Mouse (Mus musculus) B cell, adult 62 days (primary cell): Measurements from ENCODE around the gene Lrrc26. TPM values are rescaled to one million over a fixed set of nuclear protein-coding genes. Genes with fewer than 3 reads are reported as not detected.

Experiments used
- total RNA-seq: library from RNA; stranded (reverse); gene quantifications from 4 replicates; pipeline ENCODE4 v1.2.4, GENCODE M21; 2023

Gene Lrrc26
- total RNA-seq: not detected in 4 replicates

DNA sequence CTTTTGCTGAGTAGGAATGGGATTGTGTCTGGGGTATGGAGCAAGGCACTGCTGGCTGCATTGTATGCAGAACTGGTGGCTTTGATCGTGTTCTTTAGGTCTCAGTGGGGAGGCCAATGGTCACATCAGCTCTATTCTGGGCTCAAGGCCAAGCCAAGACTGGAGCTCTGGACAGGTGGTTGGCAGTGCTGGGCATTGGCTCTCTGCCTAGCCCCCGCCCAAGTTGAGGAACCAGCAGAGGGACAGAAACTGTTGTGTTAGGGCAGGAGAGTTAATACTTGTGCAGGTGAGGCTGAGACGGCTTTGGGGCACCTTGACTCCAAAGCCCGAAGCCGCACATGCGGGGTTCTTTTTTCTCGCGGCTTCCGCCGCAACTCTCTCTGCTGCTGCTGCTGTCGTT, at the start of gene Lrrc26:
TSS of gene Lrrc26 (plus strand) at position 265 of the 400 bp plus-strand sequence.

DNA sequence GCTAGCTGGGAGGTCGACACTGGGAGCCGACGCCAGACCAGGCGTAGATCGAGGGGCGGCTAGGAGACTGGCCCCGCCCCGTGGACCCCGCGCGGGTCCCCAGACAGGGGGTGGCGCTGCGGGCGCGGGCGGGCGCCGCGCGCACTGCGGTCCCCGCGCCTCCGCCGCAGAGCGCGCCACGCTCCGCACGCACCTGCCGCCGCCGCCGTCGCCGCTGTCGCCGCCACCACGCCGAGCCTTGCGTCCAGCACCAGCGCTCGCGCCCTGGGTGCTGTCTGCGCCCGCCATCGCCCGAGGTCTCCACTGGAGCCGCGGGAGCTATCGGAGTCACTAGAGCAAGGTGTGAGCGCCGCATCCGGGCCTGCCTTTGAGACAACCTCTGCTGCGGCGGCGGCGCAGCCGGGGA, 47.6 kb upstream of the Lrrc26 start, which contains the start of the genes Rnf208 and Cysrt1:
TSS of gene Rnf208 (plus strand) at position 155 of the 406 bp plus-strand sequence.
TSS of gene Cysrt1 (minus strand) at position 352 of the 406 bp plus-strand sequence.

DNA sequence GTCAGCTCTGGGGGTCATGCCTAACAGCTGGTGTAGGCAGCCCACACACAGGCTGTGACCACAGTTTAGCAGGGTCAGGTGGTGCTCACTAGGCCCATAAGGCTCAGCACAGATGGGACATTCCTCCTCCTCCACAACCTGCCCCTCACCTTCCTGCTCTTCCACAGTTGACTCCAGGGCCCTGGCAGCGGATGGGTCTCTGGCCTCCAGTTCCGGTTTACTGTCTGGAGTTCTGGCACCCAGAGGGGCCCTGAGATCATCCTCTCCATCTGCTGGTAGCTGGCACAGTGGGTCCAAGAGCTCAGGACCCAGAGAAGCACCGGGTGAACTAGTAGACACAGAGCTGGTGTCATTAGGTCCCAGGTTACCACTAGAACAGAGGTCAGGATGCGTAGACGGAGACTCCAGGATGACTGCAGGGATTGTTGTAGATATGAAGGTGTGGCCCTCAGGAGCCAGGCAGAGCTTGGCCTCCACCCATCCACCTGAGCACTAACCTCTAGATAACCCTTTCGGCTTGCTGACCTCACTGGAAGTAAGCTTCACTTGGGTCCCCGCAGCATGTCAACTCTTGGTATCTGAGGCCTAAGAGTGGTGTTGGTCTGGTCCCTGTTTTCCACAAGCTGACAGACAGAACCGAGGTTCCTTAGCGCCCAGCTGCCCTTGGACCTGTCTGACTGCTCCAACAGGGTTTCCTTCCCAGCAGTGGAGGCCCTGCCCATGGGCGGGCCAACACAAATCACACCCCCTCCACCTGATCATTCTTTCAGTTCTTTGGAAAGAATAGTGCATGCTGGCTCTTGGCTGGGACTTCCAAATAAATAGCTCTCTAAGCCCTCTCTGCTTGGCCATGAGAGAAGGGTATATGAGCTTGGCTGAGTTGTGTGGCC, 43.3 kb upstream of the Lrrc26 start, which contains the start of gene AL732309.1:
TSS of gene AL732309.1 (minus strand) at position 681 of the 890 bp plus-strand sequence.

DNA sequence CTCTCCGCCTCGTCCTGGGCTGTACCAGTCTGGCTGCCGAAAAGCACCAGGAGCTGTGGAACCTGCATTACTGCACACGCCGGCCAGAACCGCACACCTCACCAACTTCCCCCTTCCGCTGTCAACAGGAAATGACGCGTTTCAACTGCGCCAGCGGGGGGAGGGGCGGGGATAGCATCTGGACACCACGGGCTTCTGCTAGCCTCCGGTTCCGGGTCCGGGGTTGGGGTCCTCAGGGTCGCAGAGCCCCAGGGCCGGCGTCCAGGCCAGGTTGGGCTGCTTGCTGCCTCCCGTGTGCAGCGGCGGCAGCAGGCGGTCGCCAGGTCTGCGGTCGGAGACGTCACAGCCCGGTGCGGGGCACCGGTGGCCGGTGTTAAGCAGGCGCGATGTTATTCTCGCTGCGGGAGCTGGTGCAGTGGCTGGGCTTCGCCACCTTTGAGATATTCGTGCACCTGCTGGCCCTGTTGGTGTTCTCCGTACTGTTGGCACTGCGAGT, 34.4 kb upstream of the Lrrc26 start, which contains the start of gene Tmem203:
TSS of gene Tmem203 (plus strand) at position 156 of the 496 bp plus-strand sequence.

DNA sequence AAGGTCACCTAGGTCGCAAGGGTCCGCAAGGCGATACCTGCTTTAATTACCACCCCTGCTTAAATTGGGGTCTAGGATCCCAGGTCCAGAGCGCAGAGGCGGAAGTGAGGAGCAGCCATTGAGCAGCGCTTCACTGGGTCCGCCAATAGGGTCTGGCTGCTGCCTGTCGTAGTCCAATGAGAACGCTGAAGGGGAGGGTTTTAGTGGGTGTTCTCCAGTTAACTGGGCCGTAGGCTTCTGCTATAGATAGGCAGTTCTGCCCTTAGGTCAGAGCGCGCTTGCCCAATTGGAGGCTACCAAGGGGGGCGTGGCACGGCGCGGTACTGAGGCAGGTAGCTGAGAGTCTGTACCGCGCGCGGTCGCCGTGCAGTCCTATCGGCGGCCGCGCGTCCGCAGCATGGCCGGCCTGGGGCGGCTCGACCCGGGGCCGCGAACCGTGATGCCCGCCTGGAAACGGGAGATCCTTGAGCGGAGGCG, 27.4 kb upstream of the Lrrc26 start, which contains the start of gene Tprn:
TSS of gene Tprn (plus strand) at position 328 of the 477 bp plus-strand sequence.

DNA sequence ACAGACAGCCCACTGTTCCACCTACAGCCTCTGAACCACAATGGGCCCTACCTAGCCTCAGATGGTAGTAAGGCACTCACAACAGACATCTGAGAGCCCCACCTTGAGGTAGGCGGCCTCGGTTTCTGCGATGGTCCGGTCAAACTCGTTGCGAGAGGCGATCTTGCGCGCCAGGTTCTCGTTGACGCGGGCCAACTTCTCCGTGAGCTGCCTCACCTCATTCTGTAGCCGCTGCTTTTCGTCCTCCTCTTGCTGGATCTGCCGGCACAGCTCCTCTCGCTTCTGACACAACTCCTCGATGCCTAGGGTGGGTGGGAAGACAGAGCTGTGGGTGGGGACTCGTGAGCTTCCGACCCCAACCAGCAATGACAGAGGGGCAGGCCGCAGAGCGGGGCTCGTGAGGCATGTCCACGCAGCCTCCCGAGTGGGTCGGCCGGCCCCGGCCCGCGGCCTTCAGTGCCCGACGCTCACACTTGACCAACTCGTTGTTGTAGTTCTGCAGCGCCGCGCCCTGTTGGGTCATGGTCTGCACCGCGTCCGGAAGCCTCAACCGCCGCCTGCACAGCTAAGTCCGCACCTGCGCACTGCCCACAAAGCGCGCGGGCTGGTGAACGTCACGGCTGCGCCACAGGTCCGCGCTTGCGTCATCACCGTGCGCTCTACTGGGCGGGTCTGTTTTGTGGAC, 17.7 kb upstream of the Lrrc26 start, which contains the start of the genes Ssna1 and Anapc2:
TSS of gene Ssna1 (minus strand) at position 612 of the 685 bp plus-strand sequence.
TSS of gene Anapc2 (plus strand) at position 652 of the 685 bp plus-strand sequence.

DNA sequence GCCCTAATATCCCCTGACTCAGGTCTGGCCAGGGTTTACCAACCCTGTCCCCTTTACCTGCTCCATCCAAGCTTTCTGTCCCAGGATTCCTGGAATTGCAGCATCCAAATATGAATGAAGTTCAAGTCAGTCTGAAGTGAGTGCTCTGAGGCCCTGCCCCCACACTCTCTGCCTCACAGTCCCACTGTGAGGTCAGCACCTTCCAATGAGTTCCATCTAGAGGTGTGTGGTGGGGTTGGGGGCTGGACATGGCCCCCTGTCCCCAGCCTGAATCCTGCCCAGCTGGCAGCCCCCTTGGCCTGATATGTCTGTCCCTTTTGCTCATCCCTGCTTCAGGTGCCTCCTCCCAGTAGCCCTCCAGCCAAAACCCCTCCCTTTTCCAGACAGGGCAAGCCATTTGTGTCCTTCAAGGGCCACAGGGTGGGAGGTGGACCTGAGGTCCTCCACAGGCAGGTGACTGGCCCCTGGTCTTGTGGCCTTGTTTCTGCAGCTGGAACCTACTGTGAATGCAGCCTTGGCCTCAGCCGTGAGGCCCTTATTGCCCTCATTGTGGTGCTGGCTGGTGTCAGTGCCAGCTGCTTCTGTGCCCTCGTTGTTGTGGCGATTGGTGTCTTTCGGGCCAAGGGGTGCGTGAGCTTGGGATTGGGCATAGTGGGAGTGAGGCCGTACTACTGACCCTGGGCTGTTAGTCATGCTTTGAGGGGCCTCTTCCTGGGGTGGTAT, 1.6 kb upstream of the Lrrc26 start, which contains the start of gene Tmem210:
TSS of gene Tmem210 (plus strand) at position 219 of the 723 bp plus-strand sequence.

DNA sequence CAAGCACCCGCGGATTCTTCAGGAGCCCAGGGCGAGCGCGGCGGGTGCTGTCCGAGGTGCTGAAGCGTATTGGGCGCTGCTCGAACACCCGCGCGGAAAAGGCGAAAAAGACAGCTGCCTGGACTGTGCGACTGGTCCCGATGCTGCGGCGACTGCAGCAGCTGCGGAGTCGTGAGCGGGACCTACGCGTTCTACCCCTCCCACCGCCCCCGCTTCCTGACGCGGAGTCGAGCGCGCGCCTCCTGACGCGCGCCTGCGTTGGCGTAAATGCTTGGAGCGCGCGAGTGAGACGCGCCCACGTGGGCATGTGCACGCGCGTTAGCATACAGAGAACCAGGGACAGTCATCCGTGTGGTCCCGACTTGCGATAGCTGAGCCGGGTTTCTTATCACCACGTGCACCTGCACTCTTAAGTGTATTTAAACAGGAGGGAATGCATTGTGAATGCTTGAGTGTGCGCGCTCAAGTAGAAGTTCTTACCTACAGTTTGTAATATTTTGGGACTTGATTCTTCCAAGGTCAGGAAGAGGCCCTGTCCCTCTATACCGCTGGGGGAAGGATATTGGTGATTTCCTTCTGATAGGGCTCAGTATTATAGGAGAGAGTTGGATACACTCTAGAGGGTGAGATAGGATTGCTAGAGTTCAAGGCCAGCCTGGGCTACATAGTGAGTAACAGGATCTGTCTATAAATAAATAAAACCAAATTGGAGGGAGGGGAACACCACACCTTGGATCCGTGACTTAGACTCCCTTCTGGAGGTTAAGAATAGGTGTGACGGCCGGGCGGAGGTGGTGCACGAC, 29.5 kb downstream of the Lrrc26 start, which contains the start of gene Grin1:
TSS of gene Grin1 (minus strand) at position 217 of the 803 bp plus-strand sequence.

DNA sequence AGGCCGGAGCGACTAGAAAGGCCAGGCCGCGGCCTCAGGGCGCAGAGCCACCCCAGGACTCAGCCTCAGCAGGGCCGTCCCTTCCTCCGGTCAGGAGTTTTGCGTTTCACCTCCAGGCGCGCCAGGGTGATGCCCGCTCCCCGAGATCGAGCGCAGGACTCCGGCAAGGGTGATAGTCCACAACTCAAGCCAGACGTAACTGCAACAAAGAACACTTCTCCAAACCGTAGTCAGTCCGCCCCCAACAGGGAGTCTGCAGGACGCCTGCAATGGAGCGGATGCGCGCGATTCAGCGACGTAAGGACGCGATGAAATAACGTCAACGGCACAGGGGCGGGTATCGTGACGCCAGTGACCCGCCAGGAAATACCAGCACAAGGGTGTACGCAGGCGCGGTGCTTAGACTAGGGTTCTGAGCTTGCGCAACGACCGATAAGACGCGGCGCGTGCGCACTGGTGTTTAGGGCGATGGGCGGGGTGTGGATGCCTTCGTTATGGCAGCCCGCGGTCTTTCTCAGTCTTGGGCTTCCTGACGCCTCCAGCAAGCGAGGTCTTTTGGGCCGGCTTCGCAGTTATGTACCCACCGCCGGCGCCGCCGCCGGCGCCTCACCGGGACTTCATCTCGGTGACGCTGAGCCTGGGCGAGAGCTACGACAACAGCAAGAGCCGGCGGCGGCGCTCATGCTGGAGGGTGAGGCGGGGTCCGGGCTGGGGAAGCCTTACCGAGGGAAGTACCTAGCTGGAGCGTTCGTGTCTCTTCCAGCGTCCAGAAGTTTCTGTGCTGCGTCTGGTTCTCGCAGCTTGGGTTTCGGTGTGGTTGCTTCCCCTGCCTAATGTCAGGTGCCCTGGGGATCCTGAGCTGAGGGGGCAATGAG, 42.8 kb downstream of the Lrrc26 start, which contains the start of gene Man1b1:
TSS of gene Man1b1 (plus strand) at position 53 of the 875 bp plus-strand sequence.

Other genes with a start within 250 kb of the Lrrc26 start
- 38.8 to 54.8 TPM (median 42.4 TPM) in 4 replicates for gene Nsmf, start 235.6 kb upstream of the Lrrc26 start, total RNA-seq
- not detected in 4 replicates for gene Entpd8, start 209.6 kb upstream of the Lrrc26 start, total RNA-seq
- gene Noxa1, start 194.8 kb upstream of the Lrrc26 start, total RNA-seq: not detected in 4 replicates
- gene Nrarp, start 109.2 kb upstream of the Lrrc26 start, total RNA-seq: 5.2 to 8.3 TPM (median 7.2 TPM) in 4 replicates
- gene Tor4a, start 93.0 kb upstream of the Lrrc26 start, total RNA-seq: 29.8 to 31.9 TPM (median 30.9 TPM) in 4 replicates
- gene Nelfb, start 78.4 kb upstream of the Lrrc26 start, total RNA-seq: 71.6 to 75.6 TPM (median 72.5 TPM) in 4 replicates
- gene Stpg3, start 75.3 kb upstream of the Lrrc26 start, total RNA-seq: not detected in 4 replicates
- gene Fam166a, start 71.2 kb upstream of the Lrrc26 start, total RNA-seq: 0.89 TPM in 1 of 4 replicates, not detected in the others
- gene Tubb4b, start 65.2 kb upstream of the Lrrc26 start, total RNA-seq: 101 to 123 TPM (median 110 TPM) in 4 replicates
- gene Slc34a3, start 55.6 kb upstream of the Lrrc26 start, total RNA-seq: not detected in 4 replicates
- gene Rnf224, start 53.1 kb upstream of the Lrrc26 start, total RNA-seq: not detected in 4 replicates
- gene Rnf208, start 47.7 kb upstream of the Lrrc26 start, total RNA-seq: not detected in 4 replicates
- not detected in 4 replicates for gene Cysrt1, start 47.5 kb upstream of the Lrrc26 start, total RNA-seq
- gene AL732309.1, start 43.1 kb upstream of the Lrrc26 start, total RNA-seq: 4.6 to 12.8 TPM (median 6.9 TPM) in 4 replicates
- 18.8 to 26.6 TPM (median 24.1 TPM) in 4 replicates for gene Tmem203, start 34.5 kb upstream of the Lrrc26 start, total RNA-seq
- gene Tprn, start 27.3 kb upstream of the Lrrc26 start, total RNA-seq: 13.6 to 20.3 TPM (median 14.4 TPM) in 4 replicates
- gene Ssna1, start 17.5 kb upstream of the Lrrc26 start, total RNA-seq: 30.8 to 37.7 TPM (median 35.7 TPM) in 4 replicates
- gene Anapc2, start 17.4 kb upstream of the Lrrc26 start, total RNA-seq: 101 to 113 TPM (median 107 TPM) in 4 replicates
- not detected in 4 replicates for gene Tmem210, start 1.8 kb upstream of the Lrrc26 start, total RNA-seq
- not detected in 4 replicates for gene Grin1, start 29.3 kb downstream of the Lrrc26 start, total RNA-seq
- 39.7 to 50.0 TPM (median 47.1 TPM) in 4 replicates for gene Man1b1, start 42.4 kb downstream of the Lrrc26 start, total RNA-seq
- 41.2 to 46.3 TPM (median 43.4 TPM) in 4 replicates for gene Dpp7, start 66.4 kb downstream of the Lrrc26 start, total RNA-seq
- 22.5 to 35.7 TPM (median 25.5 TPM) in 4 replicates for gene Uap1l1, start 75.8 kb downstream of the Lrrc26 start, total RNA-seq
- 0.48 to 0.85 TPM in 2 of 4 replicates, not detected in the others for gene Sapcd2, start 82.4 kb downstream of the Lrrc26 start, total RNA-seq
- gene Entpd2, start 106.0 kb downstream of the Lrrc26 start, total RNA-seq: not detected in 4 replicates
- gene Npdc1, start 109.4 kb downstream of the Lrrc26 start, total RNA-seq: not detected in 4 replicates
- not detected in 4 replicates for gene Fut7, start 133.4 kb downstream of the Lrrc26 start, total RNA-seq
- gene Abca2, start 138.8 kb downstream of the Lrrc26 start, total RNA-seq: 44.9 to 53.9 TPM (median 49.1 TPM) in 4 replicates
- 0.83 TPM in 1 of 4 replicates, not detected in the others for gene Clic3, start 166.9 kb downstream of the Lrrc26 start, total RNA-seq
- 115 to 135 TPM (median 127 TPM) in 4 replicates for gene Paxx, start 171.2 kb downstream of the Lrrc26 start, total RNA-seq
- not detected in 4 replicates for gene Ptgds, start 180.1 kb downstream of the Lrrc26 start, total RNA-seq
- gene Lcn12, start 204.0 kb downstream of the Lrrc26 start, total RNA-seq: not detected in 4 replicates
- gene Fbxw5, start 210.8 kb downstream of the Lrrc26 start, total RNA-seq: 64.9 to 78.2 TPM (median 70.7 TPM) in 4 replicates
- gene C8g, start 211.8 kb downstream of the Lrrc26 start, total RNA-seq: 1.1 TPM in 1 of 4 replicates, not detected in the others